Mouse (Mus musculus): ENCODE measurements around the gene Cep131. TPM values are rescaled to one million over a fixed set of nuclear protein-coding genes. Genes with fewer than 3 reads are reported as not detected.

Cep131 gene
- polyA plus RNA-seq (2015; fragmentation: Nextera tagmentation; extraction: Ambion mirVana), result 22.2 and 28.2 TPM in 2 replicates

DNA sequence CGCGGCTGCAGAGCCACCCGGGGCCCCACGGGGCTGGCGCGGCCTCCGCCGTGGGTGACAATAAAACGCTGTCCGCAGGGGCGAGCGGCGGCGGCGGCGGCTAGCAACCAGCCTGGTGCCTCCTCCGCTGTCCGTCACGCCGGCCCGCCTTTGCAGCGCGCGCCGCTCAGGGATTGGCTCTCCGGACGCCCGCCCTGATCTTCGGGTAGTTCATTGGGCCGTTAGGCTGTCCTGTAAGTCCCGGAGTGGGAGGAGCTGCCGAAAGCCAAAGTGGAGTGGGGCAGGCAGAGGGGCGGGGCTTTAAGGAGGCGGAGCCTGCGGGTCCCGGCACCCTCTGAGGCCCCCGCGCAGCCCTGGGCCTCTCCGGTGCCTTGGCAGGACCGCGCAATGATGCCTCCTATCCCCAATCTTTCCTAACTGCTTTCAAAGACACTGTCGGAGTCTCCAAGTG lies at the start of gene Cep131:
Gene Cep131, minus strand, starts transcription at position 126 of the 451 bp plus-strand sequence.

DNA sequence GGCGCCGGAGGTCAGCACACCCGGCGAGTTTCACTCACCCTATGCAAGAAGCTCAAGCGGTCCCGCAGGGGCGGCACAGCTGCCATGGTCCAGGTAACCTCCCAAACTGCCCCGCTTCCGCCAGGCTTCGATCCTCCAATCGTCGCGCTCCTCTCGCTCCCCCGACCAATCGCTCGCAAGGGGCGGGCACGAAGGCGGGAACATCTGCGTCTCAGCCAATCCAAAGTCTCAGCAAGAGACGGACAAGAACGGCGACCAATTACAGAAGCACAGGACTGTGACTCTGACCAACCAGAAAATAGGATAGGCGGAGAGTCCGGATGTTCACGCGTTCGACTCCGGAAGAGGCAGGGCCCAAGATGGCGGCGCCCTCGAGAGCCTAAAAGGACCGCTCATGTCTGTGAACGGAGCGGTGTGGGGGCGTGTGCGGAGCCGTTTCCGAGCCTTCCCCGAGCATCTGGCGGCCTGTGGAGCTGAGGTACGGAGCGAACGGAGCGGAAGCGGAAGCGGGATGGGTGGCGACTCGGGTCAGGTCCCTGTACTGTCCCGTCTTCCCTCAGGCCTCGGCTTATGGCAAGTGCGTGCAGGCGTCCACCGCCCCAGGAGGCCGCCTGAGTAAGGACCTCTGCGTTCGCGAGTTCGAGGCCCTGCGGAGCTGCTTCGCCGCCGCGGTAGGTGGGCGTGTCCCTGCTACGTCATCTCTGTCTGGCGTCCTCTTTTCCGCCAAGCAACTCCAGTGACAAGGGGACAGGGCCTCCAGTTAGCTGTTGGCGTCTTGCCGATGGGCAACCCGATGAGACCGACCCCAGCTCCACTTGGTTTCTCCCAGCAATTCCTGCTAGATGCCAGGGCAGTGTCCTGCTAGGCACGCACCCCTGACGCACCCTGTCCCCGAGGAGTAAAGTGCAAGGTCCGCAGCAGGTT lies 12.2 kb upstream of the Cep131 start, which contains the start of the genes Tepsin and Ndufaf8:
Gene Tepsin, minus strand, starts transcription at position 144 of the 924 bp plus-strand sequence.
Gene Ndufaf8, plus strand, starts transcription at position 341 of the 924 bp plus-strand sequence.

DNA sequence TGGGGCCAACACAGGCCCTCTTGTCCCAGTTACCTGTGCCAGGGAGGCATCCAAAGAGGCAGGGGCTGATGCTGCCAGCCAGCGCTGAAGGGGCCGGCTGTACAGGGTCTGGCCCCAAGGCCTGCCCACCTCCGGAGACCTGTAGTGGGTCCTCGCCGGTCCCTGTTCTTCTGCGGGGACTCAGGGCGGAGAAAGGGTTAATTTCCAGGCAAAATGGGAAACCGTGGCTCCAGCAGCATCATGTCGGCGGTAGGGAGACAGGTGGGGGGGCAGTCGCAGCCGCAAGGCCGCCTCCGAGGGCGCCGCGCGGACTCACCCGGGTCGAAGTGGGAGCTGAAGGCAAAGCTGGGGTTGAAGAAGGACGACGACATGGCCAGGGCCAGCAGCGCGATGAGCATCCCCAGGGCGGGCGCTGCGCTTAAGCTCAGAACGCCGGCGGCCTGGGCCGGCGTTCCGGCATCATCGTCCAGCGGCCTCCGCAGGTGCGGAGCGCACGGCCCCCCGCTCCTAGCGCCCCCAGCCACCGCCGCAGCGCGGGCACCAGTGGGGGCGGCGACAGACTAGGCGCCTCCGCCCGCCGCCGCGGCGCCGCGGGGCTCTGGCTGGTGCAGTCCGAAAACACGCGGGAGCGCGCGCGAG lies 40.0 kb downstream of the Cep131 start, which contains the start of gene Aatk:
Gene Aatk, minus strand, starts transcription at position 615 of the 639 bp plus-strand sequence.

MicroRNA genes within 50 kb of the gene (microRNA counts, 519-probe panel; counts per million panel counts)
- microRNA mmu-miR-338-3p (5,075 counts per million, percentile 63 among the panel's probes with 10 or more counts), microRNA mmu-miR-338-5p (40.5 counts per million)

Small RNA genes within 50 kb of the gene (microRNA-seq; reads per million reads assigned to microRNA genes)
- gene Gm25948 (not detected), gene Mir3065 (not detected), gene Mir338 (not detected)

Other genes starting within 250 kb of the Cep131 start
- 104 and 109 TPM in 2 replicates for gene Chmp6, start 173.4 kb downstream of the Cep131 start, polyA plus RNA-seq (2015; fragmentation: Nextera tagmentation; extraction: Ambion mirVana)
- 22.6 and 23.2 TPM in 2 replicates for gene Baiap2, start 144.1 kb downstream of the Cep131 start, polyA plus RNA-seq (2015; fragmentation: Nextera tagmentation; extraction: Ambion mirVana)
- 44.4 and 49.1 TPM in 2 replicates for gene Aatk, start 39.7 kb downstream of the Cep131 start, polyA plus RNA-seq (2015; fragmentation: Nextera tagmentation; extraction: Ambion mirVana)
- gene Tepsin, start 11.9 kb upstream of the Cep131 start, polyA plus RNA-seq (2015; fragmentation: Nextera tagmentation; extraction: Ambion mirVana), result 15.5 and 19.3 TPM in 2 replicates
- gene Ndufaf8, start 12.1 kb upstream of the Cep131 start, polyA plus RNA-seq (2015; fragmentation: Nextera tagmentation; extraction: Ambion mirVana), result 67.3 and 68.6 TPM in 2 replicates
- gene Slc38a10, start 64.5 kb upstream of the Cep131 start, polyA plus RNA-seq (2015; fragmentation: Nextera tagmentation; extraction: Ambion mirVana), result 76.3 and 87.9 TPM in 2 replicates
- gene Bahcc1, start 146.1 kb upstream of the Cep131 start, polyA plus RNA-seq (2015; fragmentation: Nextera tagmentation; extraction: Ambion mirVana), result 8.4 and 8.5 TPM in 2 replicates